Mouse (Mus musculus) left cerebral cortex, postnatal 10 days (tissue): Measurements from ENCODE around the gene Tunar. TPM values are rescaled to one million over a fixed set of nuclear protein-coding genes. Genes with fewer than 3 reads are reported as not detected.

ENCODE experiments used
- DNase-seq, 2 experiments: peaks; one replicate each; pipeline ENCODE4 v3.0.0; 2021 to 2022; ENCODE audit warnings: low spot score in 2 of 2, mixed read lengths in 1 of 2; ENCODE audit errors: extremely low spot score in 1 of 2
- intact Hi-C: fragments of 180-260 bp; cut with DNase I; formaldehyde crosslinking; loops from one replicate; pipeline ENCODE4 v1.15.1; 2025
- total RNA-seq, 2 experiments: library from RNA; stranded (reverse); gene quantifications; 2 replicates each; pipeline ENCODE4 v1.2.3; 2021

The Tunar gene
- total RNA-seq, result 10 to 100 TPM; 18.5 to 20.5 TPM

DNA sequence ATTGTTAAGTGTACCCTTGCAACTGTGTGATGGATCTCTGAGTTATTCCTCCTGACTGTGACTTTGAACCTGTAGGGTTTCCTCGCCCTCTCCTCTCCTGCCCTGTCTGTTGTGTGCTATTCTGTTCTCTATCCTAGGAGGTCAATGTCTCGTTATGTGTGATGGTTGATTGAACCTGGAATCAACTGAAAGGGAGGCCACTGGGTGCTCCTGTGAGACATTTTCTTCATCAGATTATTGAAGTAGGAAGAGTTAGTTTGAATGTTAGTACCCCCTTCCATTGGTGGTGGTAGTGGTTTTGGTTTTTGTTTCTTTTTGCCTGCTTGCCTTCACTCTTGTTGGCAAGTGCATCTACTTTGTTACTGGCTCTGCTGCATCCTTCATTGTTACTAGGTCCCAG lies at the start of gene Tunar:
Gene Tunar (plus strand): TSS at position 301 of the 400 bp plus-strand sequence.
- DNase-seq, result no peak
- intact Hi-C loops, result loop anchor here (10.0 kb wide), 1 partner anchor 279 kb away; no protein-coding TSS in a partner anchor

DNA sequence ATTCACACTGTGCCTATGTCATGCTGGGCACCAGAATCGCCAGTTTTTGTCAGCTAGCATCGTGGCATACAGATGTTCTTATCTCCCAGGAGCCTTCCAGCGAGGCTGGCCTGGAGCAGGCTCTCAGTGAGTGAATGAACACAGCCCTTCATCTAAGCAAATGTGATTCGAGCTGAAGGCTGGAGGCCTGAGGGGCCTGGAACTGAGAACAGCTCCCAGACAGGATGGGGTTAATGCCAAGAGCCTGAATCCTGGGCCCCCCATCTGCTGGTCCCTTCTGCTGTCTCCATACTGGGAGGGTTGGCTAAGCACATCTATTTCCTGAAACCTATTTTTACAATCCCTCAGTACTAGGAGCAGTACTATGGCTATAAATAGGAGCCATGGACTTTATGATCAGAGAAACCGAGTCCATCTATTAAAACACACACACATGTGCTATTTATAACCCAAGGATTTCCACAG lies 21.1 kb upstream of the Tunar start:
- intact Hi-C loops, result no loop called here
- DNase-seq, result peak in 1 of 2 experiments; percentile 31

DNA sequence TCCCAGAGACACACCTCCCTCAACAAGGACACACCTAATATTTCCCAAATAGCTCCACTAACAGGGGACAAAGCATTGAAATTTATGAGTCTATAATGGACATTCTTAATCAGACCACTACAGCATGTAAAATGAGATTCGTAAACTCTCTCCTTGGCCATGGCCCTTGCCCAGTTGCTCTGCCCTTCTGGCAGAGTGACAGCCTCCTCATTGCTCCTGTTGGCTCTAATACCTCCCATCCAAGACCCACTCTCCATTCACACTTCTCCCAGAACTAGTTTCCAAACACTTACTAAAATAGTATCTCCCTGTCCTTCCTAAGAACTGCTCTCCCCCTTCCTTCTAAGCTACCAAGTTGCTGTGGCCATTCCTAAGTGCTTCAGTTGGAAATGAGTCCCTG lies 19.3 kb upstream of the Tunar start:
- no peak for DNase-seq
- intact Hi-C loops, result no loop called here

DNA sequence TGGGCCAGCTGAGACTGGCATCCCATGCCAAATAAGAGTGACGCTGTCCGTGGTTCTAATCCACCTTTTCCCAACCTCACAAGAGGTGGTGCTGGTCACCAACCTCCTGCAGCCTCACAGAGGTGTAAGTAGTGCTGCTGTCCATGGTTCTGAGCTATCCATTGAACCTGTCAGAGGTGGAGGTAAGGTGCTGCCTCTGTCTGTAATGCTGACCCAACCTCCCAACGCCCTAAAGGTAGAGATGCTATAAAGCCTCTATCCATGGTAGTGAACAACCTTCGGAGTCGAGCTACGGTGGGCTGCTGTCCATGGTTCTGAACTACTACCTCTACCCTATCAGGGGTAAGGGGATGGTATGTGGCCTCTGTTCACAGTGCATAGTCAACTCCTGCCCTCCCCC lies 11.5 kb upstream of the Tunar start:
- intact Hi-C loops, result no loop called here

DNA sequence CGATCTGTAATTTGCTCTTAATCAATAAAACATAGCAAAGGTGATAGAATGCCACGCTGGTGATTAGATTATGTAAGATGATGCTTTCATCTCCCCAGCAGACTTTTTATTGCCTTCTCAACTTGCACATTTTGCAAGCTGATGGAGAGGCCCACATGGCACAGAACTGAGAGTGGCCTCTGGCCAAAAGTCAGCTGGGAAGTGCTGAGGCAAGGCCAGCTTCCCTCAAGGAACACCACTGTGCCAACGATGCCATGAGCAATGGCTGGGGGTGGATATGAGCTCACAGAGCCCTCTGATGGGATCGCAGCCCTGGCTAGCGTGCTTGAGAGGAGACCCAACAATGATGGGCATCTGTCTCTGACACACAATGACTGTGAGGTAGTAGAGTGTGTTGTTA lies 6.6 kb upstream of the Tunar start:
- intact Hi-C loops, result no loop called here
- DNase-seq, result no peak

More for the DNA sequence above, 11.5 kb upstream of the Tunar start:
- DNase-seq, result no peak

DNA sequence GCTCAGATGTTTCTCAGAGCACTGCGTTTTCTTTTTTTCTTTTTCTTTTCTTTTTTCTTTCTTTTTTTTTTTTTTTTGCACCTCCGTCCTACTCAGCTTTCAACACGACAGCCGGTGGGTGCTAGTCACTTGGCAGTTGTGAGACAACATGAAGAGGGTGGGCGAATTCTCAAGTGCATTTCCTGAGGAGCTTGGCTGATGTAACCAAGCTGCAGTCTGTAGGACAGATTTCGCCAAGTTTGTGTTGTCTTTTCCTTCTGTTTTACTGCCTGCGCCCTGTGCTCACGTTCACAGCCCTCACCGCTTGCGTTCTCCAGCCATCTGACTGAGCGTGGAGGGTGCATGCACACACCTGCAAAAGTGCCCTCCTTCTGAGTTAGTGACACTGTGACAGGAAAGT lies 5.3 kb upstream of the Tunar start:
- peak in 1 of 2 experiments; percentile 85 for DNase-seq
- intact Hi-C loops, result no loop called here

DNA sequence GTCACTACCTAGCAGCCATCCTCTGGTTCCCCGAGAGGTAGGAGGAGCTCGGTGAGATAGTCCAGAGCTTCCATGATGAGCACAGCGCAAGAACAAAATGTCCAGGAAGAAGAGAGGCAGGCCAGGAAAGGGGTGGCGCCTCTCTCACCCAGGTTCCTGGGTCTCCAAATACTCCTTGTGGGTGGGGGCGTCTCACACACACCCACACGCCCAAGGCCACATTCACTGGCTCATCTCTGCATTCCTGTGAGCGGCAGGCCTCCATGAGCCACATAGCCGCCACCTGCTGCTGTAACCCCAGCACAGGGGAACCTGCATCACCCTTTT lies 2.4 kb downstream of the Tunar start:
- DNase-seq, result no peak

DNA sequence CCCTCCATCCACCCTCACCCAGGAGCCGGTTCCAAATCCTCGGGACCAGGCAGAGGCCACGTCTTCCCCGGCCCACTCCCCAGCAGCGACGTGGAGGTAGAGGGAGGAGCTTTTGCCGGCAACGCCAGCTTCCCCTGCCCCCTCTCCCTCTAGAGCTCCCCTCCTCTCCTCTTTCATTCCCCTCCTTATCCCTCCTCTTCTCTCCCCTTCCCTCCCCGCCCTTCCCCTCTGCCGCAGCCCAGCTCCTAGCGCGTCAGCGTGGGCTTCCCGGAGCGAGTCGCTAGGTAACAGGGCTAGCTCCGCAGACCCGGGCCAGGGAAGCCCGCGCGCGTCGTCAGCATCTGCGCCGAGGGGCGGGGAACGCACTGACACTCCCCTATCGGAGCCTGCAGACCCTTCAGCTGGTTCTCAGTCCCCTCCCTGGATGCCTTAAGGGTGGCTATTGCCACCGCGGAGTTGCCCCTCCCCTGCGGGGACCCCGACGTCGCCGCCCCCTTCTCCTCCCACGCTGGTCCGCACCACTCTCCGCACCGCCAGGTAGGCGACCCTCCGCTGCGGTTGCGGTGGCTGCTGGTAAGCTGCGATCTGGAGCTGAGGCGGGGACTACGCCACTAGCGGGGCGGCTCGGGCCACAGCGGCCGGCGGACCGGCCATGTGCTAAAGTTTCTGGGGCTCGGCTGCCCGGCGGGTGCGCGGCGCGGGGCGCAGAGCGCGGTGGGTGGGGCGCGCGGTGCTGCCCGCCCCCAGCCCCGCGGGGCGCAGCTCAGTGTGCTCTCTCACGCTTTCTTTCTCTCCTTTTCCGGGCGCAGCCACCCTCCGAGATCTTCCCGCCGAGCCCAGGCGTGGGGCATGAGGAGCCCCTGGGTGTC lies 3.0 kb downstream of the Tunar start:
- intact Hi-C loops, result loop anchor here (10.0 kb wide), 1 partner anchor 282 kb away; no protein-coding TSS in a partner anchor
- DNase-seq, result peak; percentile 74 to 81

More for the DNA sequence above, 2.4 kb downstream of the Tunar start:
- intact Hi-C loops, result loop anchor here (10.0 kb wide), 1 partner anchor 281 kb away; no protein-coding TSS in a partner anchor

DNA sequence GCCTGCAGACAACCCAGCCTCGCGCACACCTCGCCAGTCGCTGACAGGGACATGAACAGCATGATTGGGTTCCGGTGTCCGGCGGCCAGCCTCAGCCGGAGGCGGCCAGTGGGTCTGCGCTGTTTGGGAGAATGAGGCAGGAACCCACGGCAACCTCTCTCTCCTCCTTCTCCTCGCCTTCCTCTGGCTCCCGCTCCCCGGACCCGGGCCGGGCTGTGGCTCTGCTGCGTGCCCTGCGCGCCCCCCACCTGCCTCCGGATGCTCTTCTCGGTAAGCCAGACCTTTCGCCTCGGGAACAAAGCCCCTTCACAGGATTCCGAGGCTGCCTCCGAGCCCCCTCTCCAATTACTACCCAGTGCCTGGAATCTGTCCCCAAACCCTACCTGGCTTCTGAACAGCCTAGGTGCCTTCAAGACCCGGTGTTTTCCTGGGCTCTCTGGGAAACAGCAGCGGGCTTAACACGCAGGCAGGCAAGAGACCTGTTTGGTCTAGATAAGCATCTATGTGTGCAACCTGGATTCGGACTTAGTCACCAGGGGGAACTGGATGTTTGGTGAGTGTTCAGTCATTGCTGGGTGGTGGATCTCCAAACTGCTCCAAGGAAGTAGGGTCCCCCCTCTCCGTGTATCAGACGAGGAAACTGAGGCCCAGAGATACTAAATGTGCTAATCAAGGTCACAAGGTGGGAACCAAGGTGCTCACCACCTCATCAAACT lies 3.8 kb downstream of the Tunar start:
- intact Hi-C loops, result loop anchor here (10.0 kb wide), 1 partner anchor 283 kb away; no protein-coding TSS in a partner anchor
- DNase-seq, result no peak

DNA sequence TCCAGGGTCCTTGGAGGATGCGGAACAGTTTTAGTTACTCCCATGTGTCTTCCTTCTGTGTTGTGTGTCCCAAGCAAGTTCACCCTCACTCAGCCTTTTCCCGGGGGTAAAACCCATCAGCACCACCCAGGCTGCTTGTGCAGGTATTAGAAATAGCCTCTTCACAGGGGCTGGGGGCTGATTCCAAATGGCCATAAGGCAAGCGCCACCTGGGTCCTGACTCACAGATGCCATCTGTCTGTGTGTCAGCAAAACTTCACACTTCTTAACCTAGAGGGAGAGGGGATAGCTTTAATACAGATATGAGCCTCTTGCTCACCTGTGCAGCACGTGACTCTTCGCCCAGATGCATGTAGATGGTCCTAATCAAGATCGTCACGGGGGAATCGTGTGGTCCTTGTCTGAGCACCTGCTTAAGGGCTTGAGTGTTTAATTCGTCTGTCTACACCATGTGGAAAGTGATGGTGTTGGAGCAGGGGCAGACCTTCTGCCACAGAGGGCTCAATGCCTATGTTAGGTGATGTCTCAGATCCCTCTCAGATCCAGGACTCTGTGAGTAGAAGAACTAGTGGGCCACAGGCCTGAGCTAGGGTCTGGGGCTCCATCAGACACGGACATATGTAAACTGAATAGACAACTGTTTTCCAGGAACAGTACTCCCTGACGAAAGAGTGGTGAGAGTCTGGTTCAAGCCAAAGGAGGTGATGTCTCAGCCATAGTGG lies 4.7 kb downstream of the Tunar start:
- intact Hi-C loops, result loop anchor here (10.0 kb wide), 1 partner anchor 284 kb away; no protein-coding TSS in a partner anchor
- DNase-seq, result no peak

DNA sequence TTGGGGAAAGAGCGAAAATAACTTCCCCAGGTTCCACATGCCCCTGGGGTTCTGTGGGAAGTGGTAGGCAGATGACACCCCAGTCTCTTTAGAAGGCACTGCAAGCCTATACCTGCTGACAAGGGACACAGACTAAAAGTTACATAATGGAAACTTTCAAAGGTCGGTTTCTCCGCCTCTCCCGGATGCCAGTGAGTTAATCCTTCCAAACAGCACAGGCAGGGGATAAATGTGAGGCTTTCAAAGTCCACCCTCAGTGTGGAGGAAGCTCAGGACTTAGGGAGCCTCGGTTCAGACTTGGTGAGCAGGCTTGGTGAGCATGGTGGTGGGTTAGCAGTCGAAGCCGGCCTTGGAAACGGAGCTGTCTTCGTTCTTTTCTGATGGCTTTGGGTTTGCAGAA lies 7.9 kb downstream of the Tunar start:
- DNase-seq, result no peak
- intact Hi-C loops, result no loop called here

DNA sequence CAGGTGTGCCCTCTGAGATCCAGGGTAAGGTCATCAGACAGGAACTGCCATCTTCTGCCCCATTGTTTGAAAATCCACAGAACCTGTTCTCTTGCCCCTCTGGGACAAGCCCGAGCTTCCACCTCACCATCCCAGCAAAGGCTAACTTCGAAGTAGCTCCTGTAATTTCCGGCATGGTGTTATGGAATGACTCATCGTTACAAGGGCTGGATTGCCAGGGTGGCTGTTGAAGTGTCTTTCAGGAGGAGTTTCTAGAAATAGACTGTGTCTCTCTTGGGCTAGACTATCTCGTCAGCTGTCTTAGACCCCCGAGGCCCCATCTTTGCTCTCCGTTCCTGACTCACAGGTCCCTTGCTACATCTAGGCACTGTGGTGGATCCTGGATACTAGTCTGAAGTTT lies 10.8 kb downstream of the Tunar start:
- intact Hi-C loops, result no loop called here

DNA sequence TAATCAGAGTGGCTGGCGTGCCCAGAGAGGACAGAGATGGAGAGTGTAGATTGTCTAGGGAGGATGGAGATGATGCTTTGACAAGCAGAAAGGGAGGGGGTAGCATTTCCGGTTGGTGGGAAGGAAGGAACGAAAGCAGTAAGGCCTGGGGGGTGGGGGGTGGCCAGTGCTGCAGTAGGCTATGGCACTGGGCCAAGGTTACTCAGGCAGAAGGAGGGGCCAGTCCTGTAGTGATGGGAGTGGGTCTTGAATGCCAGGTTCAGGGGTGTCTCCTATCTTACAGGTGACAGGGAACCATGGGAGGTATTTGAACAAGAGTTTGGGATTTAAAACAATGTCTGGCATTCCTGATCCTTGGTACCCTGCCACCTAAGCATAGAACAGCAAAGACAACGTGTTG lies 13.2 kb downstream of the Tunar start:
- DNase-seq, result no peak
- intact Hi-C loops, result no loop called here

More for the DNA sequence above, 10.8 kb downstream of the Tunar start:
- DNase-seq, result no peak

DNA sequence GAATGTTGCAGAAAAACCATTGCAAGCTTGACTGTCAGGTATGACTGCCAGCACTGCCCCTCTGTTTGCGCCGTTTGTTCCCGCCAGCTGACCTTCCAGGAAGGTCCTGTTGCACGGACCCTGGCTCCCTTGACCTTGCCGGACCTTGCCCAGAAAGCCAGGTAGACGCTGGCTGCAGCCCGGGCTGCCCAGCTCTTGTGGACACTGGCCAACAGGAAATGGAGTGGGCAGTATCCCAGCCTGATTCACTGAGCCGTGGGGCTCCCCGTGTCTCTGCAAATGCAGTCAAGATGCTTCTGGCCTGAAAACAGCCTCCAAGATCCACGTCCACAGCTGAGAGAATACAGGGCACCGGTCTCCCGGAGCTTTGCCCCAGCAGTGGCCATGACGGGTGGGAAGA lies 13.6 kb downstream of the Tunar start:
- intact Hi-C loops, result no loop called here
- no peak for DNase-seq

DNA sequence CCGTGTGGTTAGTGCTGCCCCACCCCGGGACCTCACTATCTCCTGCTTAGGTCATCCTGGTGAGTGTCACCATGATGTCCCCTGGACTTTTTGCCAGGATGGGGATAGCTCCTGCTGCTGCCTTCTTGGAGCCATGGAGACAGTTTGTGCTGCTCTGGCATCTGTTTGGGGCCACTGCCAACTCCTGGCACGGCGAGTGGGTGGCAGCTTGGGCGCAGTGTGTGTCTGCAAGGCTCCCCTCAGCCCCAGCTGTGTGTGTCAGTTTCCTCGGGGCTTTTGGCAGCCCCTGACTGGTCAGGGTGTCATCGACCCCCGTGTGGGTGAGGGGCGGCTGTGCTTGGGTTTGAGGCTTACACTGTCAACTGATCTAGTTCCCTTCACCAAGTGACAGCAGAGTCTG lies 20.6 kb downstream of the Tunar start:
- intact Hi-C loops, result no loop called here
- DNase-seq, result peak; percentile 73 to 87

DNA sequence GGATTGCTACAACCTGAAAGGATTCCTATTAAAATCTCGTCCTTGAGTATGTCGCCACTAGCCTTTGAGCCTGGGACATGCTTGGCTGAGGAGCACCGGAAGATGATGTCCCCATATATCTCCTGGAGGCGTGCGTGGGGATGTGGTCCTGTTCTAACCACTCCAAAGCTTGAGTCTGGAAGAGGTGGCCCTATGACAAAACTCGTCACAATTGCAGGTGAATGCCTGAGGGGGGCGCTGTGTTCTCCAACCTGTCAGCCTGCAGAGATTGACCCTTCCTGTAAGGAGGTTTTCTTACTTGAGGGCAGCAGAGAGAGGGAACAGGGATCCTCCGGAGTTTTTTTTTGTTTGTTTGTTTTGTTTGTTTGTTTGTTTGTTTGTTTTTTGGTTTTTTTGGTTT lies 21.1 kb downstream of the Tunar start:
- intact Hi-C loops, result no loop called here
- no peak for DNase-seq

DNA sequence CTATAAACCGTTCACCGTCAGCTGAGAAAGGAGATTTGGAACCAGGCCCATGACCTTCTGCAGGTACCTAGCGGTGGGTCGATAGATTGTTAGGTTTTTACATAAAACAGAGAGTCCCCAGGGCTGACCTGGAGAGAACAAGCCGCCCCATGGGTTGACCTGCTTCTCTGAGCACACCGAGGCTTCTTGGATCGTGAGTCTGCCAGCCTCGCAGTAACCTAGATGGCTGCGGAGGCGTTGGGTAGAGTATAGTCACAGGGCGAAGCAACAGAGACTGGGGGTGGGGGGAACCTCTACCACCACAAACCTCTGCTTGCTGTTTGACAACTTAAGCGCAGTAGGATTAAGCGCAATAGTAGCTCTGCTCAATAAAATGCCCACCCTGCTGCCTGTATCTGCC lies 23.1 kb downstream of the Tunar start:
- DNase-seq, result no peak
- intact Hi-C loops, result no loop called here

DNA sequence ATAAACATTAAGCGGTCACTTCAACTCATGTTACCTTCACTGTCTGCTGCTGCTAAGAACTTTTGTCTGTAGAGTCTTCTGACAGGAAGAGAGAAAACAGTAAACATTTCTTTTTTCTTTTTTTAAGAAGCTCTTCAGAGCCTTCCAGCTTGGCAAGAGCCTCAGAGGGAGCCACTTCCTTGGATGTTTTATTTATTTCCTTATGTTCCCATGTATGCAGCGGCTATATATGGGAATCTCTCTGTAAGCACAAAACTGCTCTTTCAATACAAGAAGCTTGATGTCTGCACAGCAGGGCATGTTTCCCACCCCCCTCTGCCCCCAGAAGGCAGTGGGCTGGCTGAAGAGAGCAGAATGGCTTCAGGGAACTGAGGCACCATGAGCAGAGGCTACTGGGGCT lies 30.0 kb downstream of the Tunar start:
- DNase-seq, result no peak
- intact Hi-C loops, result no loop called here

DNA sequence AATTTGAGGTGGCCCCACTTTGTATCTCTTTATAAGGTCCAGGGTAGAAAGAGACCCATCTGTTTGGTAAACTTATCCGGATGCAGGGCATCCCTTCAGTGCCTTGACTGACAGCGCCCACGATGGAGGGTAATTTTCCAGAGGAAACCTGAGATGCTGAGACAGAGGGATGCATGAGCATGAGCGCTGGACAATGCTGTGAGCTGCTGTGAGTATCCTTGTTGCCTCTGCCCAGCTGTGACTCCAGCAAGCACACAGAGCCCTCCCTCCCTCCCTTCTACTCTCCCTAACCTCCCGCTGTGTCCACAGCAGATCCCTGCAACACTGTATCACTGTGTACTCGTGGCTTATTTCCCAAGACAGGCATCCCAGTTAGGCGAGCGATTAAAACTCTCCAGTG lies 40.9 kb downstream of the Tunar start:
- DNase-seq, result no peak
- intact Hi-C loops, result loop anchor here (5.0 kb wide), 1 partner anchor 38 kb away; no protein-coding TSS in a partner anchor
